Mouse (Mus musculus): ENCODE results near the gene Ppp4c. TPM values are rescaled to one million over a fixed set of nuclear protein-coding genes. Genes with fewer than 3 reads are reported as not detected.
A peak's percentile ranks its signal among the peaks of the same experiment; 100 is the strongest.

Ppp4c gene
- polyA plus RNA-seq, 1 experiment from 2014 or later: 213 TPM

DNA sequence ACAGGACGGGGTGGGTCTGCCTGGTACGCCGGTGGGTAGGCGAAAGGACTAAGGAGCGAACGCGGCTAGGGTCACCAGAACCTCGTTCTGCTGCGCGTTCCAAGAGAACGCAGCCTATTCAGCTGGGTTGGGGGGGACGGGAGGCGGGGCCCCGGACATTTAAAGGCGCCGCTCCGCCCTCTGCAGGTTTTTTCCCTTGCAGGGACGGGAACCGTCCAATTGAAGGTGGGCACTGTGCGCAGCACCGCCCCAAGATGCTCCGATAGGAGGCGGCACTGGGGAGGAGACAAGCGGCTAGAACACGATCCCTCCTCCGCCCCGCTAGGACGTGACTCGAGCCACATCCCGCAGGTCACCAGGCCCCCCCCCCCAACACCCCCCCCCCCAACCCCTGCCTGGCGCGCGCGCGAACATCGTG lies 6.8 kb upstream of the Ppp4c start:
- peaks cover 22% of the 10 kb centered on the region for H3K36me3 ChIP-seq (ENCODE audit: control insufficient read depth, insufficient read depth, low read length)
- H3K9me3 ChIP-seq (replicated peaks; ENCODE audit: control insufficient read depth, low read length): no peaks in the 10 kb centered on the region
- peak overlapping the region; percentile 99 for H3K27ac ChIP-seq (ENCODE audit: low read depth, low read length)
- peak overlapping the region; percentile 90 for H3K4me3 ChIP-seq (ENCODE audit: low read depth, low read length)
- peaks cover 25% of the 10 kb centered on the region for H3K4me1 ChIP-seq (ENCODE audit: control insufficient read depth, insufficient read depth, low read length)
- peak overlapping the region; percentile 92 for H3K9ac ChIP-seq (ENCODE audit: low read depth, low read length)
- no peaks in the 10 kb centered on the region for H3K27me3 ChIP-seq (ENCODE audit: control insufficient read depth, insufficient read depth, low read length)
- ATAC-seq (replicated peaks; ENCODE audit: insufficient number of reproducible peaks, low FRiP score, low TSS enrichment): peak; percentile 92
- under 1% methylated on average over 33 of the region's 36 CpGs for WGBS (ENCODE audit: insufficient replicate concordance)
- H3K4me2 ChIP-seq: peak overlapping the region; percentile 77

DNA sequence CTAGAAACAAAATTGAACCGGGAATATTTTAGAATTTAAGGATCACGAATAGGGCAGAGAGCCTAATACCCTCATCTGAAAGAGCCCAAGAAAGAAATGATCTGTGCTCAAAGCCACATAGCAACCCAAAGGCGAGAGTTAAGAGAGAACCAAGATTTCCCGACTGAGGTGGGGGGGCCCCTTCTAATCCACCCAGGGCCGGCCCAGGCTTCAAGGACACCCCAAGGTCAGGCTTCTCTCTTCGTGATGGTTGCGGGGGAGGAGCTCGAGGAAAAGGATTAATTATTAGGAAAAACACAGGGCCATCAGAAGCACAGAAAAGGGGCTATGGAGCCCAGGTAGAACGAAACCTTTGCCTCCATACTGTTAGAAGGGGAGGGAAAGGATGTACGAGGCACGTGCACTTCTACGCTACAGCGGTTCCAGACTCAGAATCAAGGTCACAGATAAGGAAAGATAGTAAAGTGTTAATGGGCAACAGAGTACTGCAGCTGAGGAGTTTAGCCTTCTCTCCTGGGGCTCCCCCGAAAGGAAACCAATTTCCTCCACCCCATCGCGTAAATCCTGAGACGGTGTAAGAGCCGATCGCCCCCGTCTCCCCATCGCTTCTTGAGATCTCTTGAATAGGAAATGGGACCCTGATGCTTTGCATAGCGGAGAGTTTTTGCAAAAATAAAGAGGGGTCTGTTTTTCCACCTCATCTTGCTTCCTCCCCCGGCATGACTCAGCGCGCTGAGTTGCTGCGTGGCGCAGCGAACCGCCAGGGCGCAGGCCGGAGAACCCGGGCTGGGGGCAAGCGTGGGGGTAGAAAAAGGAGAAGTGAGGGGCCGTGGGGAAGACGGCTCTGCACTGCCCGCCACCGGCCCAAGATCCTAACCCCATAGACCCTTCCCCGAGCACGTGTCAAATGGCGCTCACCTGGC lies 6.1 kb upstream of the Ppp4c start:
- Histone ChIP-seq H3K4me1 (ENCODE audit: control insufficient read depth, insufficient read depth, low read length) (peaks cover 25% of the 10 kb centered on the region), H3K4me3 (ENCODE audit: low read depth, low read length) (peak overlapping the region; percentile 90), H3K9me3 (replicated peaks; ENCODE audit: control insufficient read depth, low read length) (no peaks in the 10 kb centered on the region), H3K9ac (ENCODE audit: low read depth, low read length) (peak overlapping the region; percentile 92), H3K27ac (ENCODE audit: low read depth, low read length) (peak overlapping the region; percentile 98), H3K4me2 (peak overlapping the region; percentile 77), H3K36me3 (ENCODE audit: control insufficient read depth, insufficient read depth, low read length) (peaks cover 22% of the 10 kb centered on the region), H3K27me3 (ENCODE audit: control insufficient read depth, insufficient read depth, low read length) (no peaks in the 10 kb centered on the region)
- ATAC-seq (replicated peaks; ENCODE audit: insufficient number of reproducible peaks, low FRiP score, low TSS enrichment): no peak
- under 1% methylated on average over 40 of the region's 40 CpGs for WGBS (ENCODE audit: insufficient replicate concordance)

DNA sequence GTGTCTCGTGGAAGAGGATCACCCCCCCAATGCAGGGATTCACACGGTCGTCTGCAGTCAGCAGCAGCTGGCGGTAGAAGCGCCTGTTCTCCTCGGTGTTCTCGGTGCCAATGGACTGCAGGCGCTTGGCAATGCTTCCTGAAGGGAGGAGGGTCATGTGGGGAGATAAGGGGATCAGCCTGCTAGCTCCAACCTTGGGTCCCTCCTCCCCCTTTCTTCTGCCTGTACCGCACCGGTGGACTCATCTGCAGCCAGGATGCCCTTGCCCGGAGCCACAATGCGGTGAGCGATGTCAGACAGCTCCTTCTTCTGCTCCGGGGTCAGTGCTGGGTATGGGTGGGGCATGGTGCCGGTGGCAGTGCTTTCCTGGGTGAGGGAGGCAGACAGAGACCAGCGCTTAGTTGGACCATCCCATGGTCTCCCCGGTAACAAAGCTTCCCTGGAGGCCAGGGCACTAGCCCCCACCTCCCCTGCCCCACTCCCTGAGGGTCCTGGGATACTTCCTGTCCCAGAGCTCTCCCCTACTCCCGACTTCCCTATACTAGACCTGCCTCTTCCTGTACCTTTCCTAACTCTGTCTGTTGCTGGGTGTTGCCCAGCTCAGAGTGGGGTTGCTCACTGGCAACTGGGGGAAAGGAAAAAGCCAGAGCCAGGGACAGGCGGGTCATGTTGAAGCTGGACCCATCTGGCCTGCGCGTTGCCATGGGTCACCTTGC lies 5.3 kb upstream of the Ppp4c start, which contains the start of gene Fam57b:
Gene Fam57b, plus strand, starts transcription at position 258 of the 716 bp plus-strand sequence.
- peaks cover 25% of the 10 kb centered on the region for H3K4me1 ChIP-seq (ENCODE audit: control insufficient read depth, insufficient read depth, low read length)
- ATAC-seq (replicated peaks; ENCODE audit: insufficient number of reproducible peaks, low FRiP score, low TSS enrichment): no peak

DNA sequence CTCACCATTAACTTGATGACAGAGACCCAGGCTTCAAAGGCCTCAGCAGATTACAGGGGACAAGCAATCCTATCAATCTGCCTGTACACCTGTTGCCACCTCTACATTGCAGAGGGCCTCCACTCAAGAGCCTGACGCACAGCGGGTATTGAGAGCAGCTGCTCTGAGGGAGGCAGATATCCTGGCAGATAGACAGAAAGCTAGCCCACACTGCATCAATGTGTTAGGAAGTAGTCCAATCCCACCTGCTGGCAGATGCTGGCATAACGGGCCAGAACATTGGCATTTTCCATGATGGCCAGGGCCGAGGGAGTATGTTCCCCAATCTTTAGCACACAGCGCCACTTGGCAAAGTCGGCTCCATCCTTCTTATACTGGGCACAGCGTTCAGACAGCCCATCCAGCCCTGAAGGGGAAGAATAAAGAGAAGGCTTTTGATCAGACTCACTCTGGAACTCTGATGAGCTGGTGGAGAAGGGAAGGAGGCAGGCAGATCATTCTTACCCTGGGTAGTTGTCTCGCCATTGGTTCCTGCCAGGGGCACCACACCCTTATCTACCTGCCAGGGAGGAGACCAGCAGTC lies 4.1 kb upstream of the Ppp4c start:
- Histone ChIP-seq H3K9me3 (replicated peaks; ENCODE audit: control insufficient read depth, low read length) (no peaks in the 10 kb centered on the region), H3K9ac (ENCODE audit: low read depth, low read length) (peak overlapping the region; percentile 92; the same call in 1 of the 2 replicates), H3K4me3 (ENCODE audit: low read depth, low read length) (peak overlapping the region; percentile 90), H3K27me3 (ENCODE audit: control insufficient read depth, insufficient read depth, low read length) (no peaks in the 10 kb centered on the region), H3K36me3 (ENCODE audit: control insufficient read depth, insufficient read depth, low read length) (peaks cover 22% of the 10 kb centered on the region), H3K4me1 (ENCODE audit: control insufficient read depth, insufficient read depth, low read length) (peaks cover 25% of the 10 kb centered on the region), H3K27ac (ENCODE audit: low read depth, low read length) (peak overlapping the region; percentile 22; the same call in 1 of the 2 replicates), H3K4me2 (peak overlapping the region; percentile 77)
- ATAC-seq (replicated peaks; ENCODE audit: insufficient number of reproducible peaks, low FRiP score, low TSS enrichment): no peak
- WGBS (ENCODE audit: insufficient replicate concordance): 76% methylated on average over 8 of the region's 8 CpGs

More for the DNA sequence above, 5.3 kb upstream of the Ppp4c start, which contains the start of gene Fam57b:
- H3K27ac ChIP-seq (ENCODE audit: low read depth, low read length): peak within 1 kb of the TSS; percentile 98
- H3K4me2 ChIP-seq: peak within 1 kb of the TSS; percentile 77
- 14% methylated on average over 21 of the region's 21 CpGs for WGBS (ENCODE audit: insufficient replicate concordance)
- H3K9ac ChIP-seq (ENCODE audit: low read depth, low read length): peak within 1 kb of the TSS; percentile 92
- peaks cover 22% of the 10 kb centered on the region for H3K36me3 ChIP-seq (ENCODE audit: control insufficient read depth, insufficient read depth, low read length)
- H3K27me3 ChIP-seq (ENCODE audit: control insufficient read depth, insufficient read depth, low read length): no peaks in the 10 kb centered on the region
- H3K9me3 ChIP-seq (replicated peaks; ENCODE audit: control insufficient read depth, low read length): no peaks in the 10 kb centered on the region
- H3K4me3 ChIP-seq (ENCODE audit: low read depth, low read length): peak within 1 kb of the TSS; percentile 90

DNA sequence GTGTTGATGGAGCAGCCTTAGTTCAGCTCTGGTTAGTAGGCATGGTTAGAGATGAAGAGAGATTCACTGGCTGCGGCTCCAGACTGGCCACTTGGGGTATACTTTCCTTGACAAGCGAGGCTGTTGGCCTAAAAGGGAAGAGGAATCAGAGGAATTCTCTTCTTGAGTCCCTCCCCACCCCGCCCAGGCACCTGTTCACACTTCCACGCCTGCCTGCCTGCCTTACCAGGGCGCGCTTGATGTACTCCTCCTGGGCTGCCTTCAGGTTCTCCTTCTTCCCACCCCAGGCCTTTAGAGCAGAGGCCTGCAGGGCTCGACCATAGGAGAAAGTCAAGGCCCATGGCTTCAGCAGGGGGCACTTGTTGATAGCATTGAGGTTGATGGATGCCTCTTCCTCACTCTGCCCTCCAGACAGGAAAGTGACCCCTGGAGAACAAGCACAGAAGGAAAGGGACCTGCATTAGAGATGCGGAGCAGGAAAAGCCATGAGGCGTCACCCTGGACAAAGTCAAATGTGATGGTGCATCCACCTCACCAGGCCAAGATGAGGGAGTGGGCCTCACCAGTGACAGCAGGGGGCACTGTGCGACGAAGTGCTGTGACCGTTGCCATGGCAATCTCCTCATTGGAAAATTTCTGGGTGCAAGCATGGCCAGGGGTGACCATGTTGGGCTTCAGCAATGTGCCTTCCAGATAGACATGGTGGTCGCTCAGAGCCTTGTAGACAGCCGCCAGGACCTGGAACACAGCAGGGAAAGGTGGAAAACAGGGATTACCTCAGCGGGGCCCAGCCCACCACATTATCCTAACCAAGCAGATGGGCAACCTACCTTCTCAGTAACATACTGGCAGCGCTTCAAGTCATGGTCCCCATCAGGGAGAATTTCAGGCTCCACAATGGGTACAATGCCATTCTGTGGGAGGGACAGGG lies 3.4 kb upstream of the Ppp4c start:
- no peaks in the 10 kb centered on the region for H3K27me3 ChIP-seq (ENCODE audit: control insufficient read depth, insufficient read depth, low read length)
- no peaks in the 10 kb centered on the region for H3K9me3 ChIP-seq (replicated peaks; ENCODE audit: control insufficient read depth, low read length)
- ATAC-seq (replicated peaks; ENCODE audit: insufficient number of reproducible peaks, low FRiP score, low TSS enrichment): no peak
- H3K4me1 ChIP-seq (ENCODE audit: control insufficient read depth, insufficient read depth, low read length): peaks cover 27% of the 10 kb centered on the region
- peak overlapping the region; percentile 22; the same call in 1 of the 2 replicates for H3K27ac ChIP-seq (ENCODE audit: low read depth, low read length)
- H3K4me3 ChIP-seq (ENCODE audit: low read depth, low read length): peak overlapping the region; percentile 5; the same call in 1 of the 2 replicates
- H3K36me3 ChIP-seq (ENCODE audit: control insufficient read depth, insufficient read depth, low read length): peaks cover 22% of the 10 kb centered on the region
- peak overlapping the region; percentile 77 for H3K4me2 ChIP-seq
- H3K9ac ChIP-seq (ENCODE audit: low read depth, low read length): no peak overlapping the region
- 79% methylated on average over 16 of the region's 16 CpGs for WGBS (ENCODE audit: insufficient replicate concordance)

DNA sequence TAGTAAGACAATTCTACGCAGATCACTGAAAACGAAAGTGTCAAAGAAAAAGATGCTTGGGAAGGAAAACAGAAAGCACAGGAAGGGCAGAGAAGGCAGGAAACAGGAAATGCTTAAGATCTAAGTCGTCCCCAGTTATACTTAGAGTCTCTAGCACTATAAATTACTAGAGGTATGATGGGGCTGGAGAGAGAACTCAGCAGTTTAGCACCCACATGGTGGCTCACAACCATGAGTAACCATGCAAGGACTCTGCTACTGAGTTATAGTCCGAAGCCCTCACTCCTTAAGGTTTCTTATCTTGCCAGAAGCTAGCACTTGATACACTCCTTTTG lies 1.9 kb upstream of the Ppp4c start:
- Histone ChIP-seq H3K27ac (ENCODE audit: low read depth, low read length) (no peak overlapping the region), H3K36me3 (ENCODE audit: control insufficient read depth, insufficient read depth, low read length) (peaks cover 28% of the 10 kb centered on the region), H3K9ac (ENCODE audit: low read depth, low read length) (no peak overlapping the region), H3K4me2 (no peak overlapping the region), H3K9me3 (replicated peaks; ENCODE audit: control insufficient read depth, low read length) (no peaks in the 10 kb centered on the region), H3K4me3 (ENCODE audit: low read depth, low read length) (no peak overlapping the region), H3K27me3 (ENCODE audit: control insufficient read depth, insufficient read depth, low read length) (no peaks in the 10 kb centered on the region), H3K4me1 (ENCODE audit: control insufficient read depth, insufficient read depth, low read length) (peaks cover 18% of the 10 kb centered on the region)
- no peak for ATAC-seq (replicated peaks; ENCODE audit: insufficient number of reproducible peaks, low FRiP score, low TSS enrichment)
- WGBS (ENCODE audit: insufficient replicate concordance): 55% methylated on average over 4 of the region's 4 CpGs

DNA sequence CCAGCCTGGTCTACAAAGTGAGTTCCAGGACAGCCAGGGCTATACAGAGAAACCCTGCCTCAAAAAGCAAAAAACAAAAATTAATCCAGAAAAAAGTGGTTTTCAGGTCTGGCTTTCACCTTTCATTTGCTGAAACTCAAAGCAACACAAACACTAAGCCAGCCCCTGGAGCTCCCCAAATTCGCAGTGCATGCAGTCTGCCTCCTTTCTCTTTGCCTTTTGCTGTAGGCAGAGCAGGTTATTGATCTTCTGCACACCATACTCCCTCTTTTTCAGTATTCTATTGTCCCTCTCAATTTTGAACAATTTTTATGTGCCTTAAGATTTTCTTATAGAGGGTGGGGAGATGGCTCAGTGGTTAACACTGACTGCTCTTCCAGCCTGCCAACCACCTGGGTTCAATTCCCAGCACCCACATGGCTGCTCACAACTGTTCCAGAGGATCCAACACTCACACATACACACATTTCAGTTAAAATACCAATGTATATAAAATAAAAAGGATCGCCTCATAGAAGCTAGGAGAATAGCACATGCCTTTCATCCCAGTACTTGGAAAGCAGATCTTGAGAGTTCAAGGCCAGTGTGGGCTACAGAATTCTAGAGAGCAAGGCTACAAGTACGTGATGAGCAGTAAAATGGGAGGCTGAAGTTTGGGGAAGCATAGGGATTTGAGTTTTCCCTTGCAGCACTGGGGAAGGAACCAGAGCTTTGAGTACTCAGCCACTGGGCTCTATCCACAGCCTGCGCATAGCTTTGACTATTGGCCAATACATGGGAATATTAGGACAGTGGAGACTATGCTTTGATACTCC lies 1.4 kb upstream of the Ppp4c start:
- no peak overlapping the region for H3K27ac ChIP-seq (ENCODE audit: low read depth, low read length)

More for the DNA sequence above, 1.4 kb upstream of the Ppp4c start:
- Histone ChIP-seq H3K4me3 (ENCODE audit: low read depth, low read length) (no peak overlapping the region), H3K9me3 (replicated peaks; ENCODE audit: control insufficient read depth, low read length) (no peaks in the 10 kb centered on the region), H3K4me2 (peak overlapping the region; percentile 80; the same call in 1 of the 2 replicates), H3K36me3 (ENCODE audit: control insufficient read depth, insufficient read depth, low read length) (peaks cover 32% of the 10 kb centered on the region), H3K9ac (ENCODE audit: low read depth, low read length) (no peak overlapping the region; the same call in 1 of the 2 replicates), H3K4me1 (ENCODE audit: control insufficient read depth, insufficient read depth, low read length) (peaks cover 18% of the 10 kb centered on the region), H3K27me3 (ENCODE audit: control insufficient read depth, insufficient read depth, low read length) (no peaks in the 10 kb centered on the region)
- ATAC-seq (replicated peaks; ENCODE audit: insufficient number of reproducible peaks, low FRiP score, low TSS enrichment): no peak
- 71% methylated on average over 4 of the region's 4 CpGs for WGBS (ENCODE audit: insufficient replicate concordance)
